Mouse (Mus musculus): Measurements from ENCODE around the gene Gne. TPM values are rescaled to one million over a fixed set of nuclear protein-coding genes. Genes with fewer than 3 reads are reported as not detected.

Gene Gne
- polyA plus RNA-seq (2014; fragmentation: Illumina TruSeq; extraction: RNeasy Lipid Tissue Mini Kit (QIAGEN cat#74804); ENCODE audit: low read depth, low replicate concordance) = 14.4 TPM

DNA sequence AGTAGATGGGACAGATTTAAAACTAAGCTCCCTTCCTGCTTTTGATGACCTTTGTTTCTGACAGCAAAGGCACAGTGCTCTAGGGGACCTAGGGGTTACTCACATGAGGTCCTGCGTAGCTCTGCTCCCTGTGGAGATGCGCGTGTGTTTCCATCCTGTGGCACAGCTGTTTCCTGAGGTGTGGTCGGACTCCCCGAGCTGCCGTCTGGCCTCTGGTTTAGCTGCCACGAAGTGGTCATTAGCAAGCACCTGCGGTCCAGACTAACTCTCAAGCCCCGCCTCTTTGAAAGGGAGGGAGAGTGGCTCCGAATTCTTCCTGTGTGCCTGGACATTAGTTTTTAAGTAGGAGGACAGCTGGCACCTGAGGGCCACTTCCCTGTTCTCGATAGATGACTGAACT is at the start of gene Gne:
Gene Gne, minus strand, starts transcription at position 233 of the 400 bp plus-strand sequence.

DNA sequence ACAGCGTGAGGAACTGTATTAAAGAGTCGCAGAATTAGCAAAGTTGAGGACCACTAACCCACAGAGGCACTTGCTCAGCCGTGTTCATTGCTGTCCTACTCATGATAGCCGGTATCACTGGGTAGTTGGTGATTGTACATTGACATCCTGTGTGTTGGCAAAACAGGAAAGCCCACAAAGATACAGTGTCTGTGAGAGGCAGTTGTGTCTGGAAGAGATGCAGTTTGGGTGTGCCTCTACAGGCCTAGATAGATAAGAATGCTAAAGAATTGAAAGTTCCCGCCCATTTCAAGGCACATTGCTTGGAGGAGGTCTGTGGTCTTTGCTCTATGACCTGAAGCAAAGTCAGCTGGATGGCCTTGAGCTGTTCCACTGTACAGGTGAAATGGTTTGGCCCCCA is 79.9 kb downstream of the Gne start, which contains the start of gene Clta:
Gene Clta, plus strand, starts transcription at position 327 of the 400 bp plus-strand sequence.

Other genes starting within 250 kb of the Gne start
- gene Olfr157, start 244.0 kb downstream of the Gne start, polyA plus RNA-seq (2014; fragmentation: Illumina TruSeq; extraction: RNeasy Lipid Tissue Mini Kit (QIAGEN cat#74804); ENCODE audit: low read depth, low replicate concordance) = not detected
- gene Olfr155, start 232.6 kb downstream of the Gne start, polyA plus RNA-seq (2014; fragmentation: Illumina TruSeq; extraction: RNeasy Lipid Tissue Mini Kit (QIAGEN cat#74804); ENCODE audit: low read depth, low replicate concordance) = not detected
- gene Reck, start 208.6 kb downstream of the Gne start, polyA plus RNA-seq (2014; fragmentation: Illumina TruSeq; extraction: RNeasy Lipid Tissue Mini Kit (QIAGEN cat#74804); ENCODE audit: low read depth, low replicate concordance) = 7.8 TPM
- 4.1 TPM for gene Glipr2, start 126.8 kb downstream of the Gne start, polyA plus RNA-seq (2014; fragmentation: Illumina TruSeq; extraction: RNeasy Lipid Tissue Mini Kit (QIAGEN cat#74804); ENCODE audit: low read depth, low replicate concordance)
- gene Ccin, start 100.7 kb downstream of the Gne start, polyA plus RNA-seq (2014; fragmentation: Illumina TruSeq; extraction: RNeasy Lipid Tissue Mini Kit (QIAGEN cat#74804); ENCODE audit: low read depth, low replicate concordance) = not detected
- gene Clta, start 79.7 kb downstream of the Gne start, polyA plus RNA-seq (2014; fragmentation: Illumina TruSeq; extraction: RNeasy Lipid Tissue Mini Kit (QIAGEN cat#74804); ENCODE audit: low read depth, low replicate concordance) = 85.1 TPM
- 28.8 TPM for gene Rnf38, start 149.6 kb upstream of the Gne start, polyA plus RNA-seq (2014; fragmentation: Illumina TruSeq; extraction: RNeasy Lipid Tissue Mini Kit (QIAGEN cat#74804); ENCODE audit: low read depth, low replicate concordance)
- gene Melk, start 216.7 kb upstream of the Gne start, polyA plus RNA-seq (2014; fragmentation: Illumina TruSeq; extraction: RNeasy Lipid Tissue Mini Kit (QIAGEN cat#74804); ENCODE audit: low read depth, low replicate concordance) = not detected